Mouse (Mus musculus): ENCODE measurements at regions not wholly inside any gene's neighbourhood (a gene's known extent, or its start where the extent isn't known, plus 50 kb on each side); places are given as distances from the start of the nearest gene placed in this dataset.

DNA sequence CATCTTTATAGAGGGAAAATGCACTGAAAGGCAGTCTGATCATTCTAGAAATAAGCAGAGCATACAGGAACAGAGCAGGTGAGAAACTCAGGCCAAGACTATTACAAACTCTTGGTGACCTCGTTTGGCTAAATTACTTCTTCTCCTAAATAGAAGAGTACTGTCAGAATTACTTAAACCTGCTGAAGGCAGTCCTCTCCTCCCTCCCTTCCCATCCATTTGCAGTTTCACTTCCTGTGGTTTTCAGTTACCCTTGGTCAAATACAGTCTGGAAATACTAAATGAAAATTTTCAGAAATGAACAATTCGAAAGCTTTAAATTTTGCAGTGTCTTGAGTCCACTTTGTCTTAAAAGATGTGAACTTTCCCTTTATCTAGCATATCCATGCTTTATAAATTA lies 135.8 kb downstream of the Rnd3 start:
- no peak for DNase-seq (ENCODE audit: low read depth)

DNA sequence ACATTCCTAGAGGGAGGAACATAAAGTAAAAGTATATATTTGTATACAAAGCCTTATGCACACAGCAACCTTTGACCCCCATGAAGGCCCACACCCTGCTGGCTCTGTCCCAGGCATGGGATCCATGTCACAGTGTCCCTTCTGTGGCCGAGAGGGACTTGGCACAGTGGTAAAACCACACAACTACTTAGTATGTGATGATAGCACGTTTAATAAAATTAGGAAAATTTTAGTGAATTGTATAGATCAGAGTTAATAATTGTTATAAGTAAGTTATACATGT lies 140.7 kb downstream of the Rnd3 start:
- no peak for DNase-seq (ENCODE audit: low read depth)

DNA sequence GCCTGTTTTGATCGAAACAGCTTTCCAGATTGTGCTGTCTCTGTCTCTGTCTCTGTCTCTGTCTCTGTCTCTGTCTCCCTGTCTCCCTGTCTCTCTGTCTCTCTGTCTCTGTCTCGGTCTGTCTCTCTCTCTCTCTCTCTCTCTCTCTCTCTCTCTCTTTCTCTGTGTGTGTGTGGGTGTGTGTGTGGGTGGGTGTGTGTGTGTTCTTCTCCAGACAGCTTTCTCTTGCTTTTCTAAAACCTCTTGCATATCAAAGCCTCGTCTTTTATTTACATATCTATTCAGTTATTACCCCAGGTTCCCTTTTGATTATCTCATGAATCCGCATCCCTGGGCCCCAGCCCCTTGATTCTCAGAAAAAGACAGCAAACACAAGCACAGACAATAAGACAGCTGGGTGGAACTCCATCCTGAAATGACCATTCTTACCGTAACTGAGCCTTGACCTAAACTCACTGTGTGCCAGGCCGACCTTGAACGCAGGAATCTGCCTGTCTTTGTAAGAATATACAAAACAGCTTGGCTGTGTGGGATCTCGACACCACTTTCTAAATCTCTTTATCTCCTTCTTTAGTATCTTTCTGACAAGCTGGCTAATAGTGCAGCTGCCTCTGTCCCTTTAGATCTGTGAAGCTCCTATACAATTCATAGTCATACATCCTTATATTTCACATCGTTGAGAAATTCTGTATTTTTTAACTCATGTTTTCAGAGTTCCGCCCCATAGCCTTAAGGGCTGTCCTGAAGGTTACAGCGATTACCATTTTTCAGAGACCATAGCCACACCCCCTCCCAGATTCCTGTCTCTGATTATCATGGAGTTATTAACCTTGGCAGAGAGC lies 141.3 kb downstream of the Rnd3 start:
- DNase-seq (ENCODE audit: low read depth) = no peak

DNA sequence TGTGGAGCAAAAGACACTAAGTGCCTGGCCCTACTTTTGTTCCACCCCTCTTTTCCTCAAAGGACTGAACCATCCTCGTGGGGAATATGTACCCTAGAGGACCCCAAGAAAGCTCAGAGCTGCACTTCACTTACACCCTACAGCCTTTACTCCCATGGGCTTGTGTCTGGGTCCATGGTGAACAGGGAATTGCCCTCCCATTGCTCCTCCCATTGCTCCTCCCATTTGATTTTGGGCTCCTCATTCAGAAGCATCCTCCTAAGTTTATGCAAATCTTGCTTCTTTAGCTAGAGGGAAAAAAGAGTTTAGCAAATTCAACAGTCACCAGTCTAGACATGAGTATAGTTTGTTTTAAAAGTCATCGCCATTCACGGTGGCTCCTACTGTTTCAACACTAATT lies 142.1 kb downstream of the Rnd3 start:
- no peak for DNase-seq (ENCODE audit: low read depth)

DNA sequence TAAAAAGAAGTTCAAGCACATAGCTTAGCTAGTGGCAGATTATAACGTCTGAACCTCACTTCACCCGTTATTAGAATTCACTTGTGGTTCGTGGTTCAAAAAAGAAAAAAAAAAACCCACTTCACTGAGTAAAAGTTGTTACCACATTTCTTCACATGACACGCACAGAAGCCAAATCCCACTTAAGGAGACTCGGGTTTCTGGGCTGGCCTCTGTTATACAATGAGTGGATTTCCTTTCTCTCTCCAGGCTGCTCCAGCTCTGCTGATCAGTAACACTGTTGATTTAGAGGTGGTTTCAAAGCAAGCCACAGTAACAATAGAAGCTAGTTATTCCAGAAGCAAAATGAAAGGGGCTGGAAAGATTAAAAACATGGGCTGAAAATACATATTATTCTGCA lies 147.4 kb downstream of the Rnd3 start:
- no peak for DNase-seq (ENCODE audit: low read depth)

GRCm38 (mm10) chr2:50983883-50984410 lies 165.0 kb downstream of the Rnd3 start:
- DNase-seq (ENCODE audit: low read depth) = no peak

DNA sequence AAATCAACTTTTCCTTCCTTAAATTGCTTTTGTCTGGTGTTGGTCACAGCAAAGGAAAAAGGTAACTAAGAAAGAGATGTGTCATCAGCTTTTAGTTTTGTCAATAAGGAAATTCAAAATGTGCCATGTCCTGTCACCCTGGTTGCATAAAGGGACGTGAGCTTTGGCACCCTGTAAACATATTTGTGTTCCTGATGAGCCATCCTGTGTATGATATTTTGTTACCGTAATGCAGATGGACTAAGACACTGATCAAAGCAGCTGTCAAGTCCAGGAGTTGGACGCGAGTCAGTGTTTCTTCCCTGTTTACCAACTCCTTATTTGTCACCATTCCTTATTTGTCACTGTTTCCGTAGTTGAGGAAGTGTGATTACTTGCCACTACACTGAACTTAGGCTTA lies 166.3 kb downstream of the Rnd3 start:
- no peak for DNase-seq (ENCODE audit: low read depth)

DNA sequence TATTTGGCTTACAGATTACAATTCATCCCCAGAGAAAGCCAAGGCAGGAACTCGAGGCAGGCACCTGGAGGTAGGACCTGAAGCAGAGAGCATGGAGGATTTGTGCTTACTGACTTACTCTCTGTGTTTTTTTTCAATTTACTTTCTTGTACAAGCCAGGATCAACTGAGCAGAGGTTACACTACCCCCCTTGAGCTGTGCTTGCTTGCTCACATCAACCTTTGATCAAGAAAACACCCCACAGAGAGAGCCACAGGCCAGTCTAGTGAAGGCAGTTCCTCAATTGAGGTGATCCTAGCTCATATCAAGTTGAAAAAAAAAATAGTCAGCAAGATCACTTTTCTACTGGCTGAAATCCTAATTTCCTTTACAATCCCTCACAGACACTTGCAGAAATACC lies 170.6 kb downstream of the Rnd3 start:
- no peak for DNase-seq (ENCODE audit: low read depth)

GRCm38 (mm10) chr2:50971131-50971825 lies 177.6 kb downstream of the Rnd3 start:
- DNase-seq (ENCODE audit: low read depth) = no peak

DNA sequence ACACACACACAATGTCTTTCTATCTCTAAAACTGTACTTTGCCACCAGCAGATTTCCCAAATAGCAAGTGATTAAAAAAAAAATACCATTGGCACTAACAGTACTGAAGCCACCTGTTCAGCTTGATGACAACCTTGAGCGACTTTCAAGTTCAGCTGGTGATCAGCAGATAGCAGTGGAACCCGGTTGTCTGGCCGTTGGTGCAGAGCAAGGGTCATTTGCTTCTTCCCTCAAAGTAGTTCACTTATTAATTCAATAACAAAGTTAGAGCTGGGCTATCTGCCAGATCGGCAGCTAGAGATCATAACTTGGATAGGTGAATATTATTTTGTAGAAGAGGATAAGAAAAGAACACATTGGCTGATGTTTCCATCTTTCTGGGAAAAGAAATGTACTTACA lies 180.5 kb downstream of the Rnd3 start:
- no peak for DNase-seq (ENCODE audit: low read depth)

GRCm38 (mm10) chr2:50967826-50968225 lies 181.1 kb downstream of the Rnd3 start:
- no peak for DNase-seq (ENCODE audit: low read depth)

- no peak for DNase-seq (ENCODE audit: low read depth)
Measured at GRCm38 (mm10) chr2:50967133-50967532, 181.8 kb downstream of the Rnd3 start.

- no peak for DNase-seq (ENCODE audit: low read depth)
Measured at GRCm38 (mm10) chr2:50965485-50966017, 183.4 kb downstream of the Rnd3 start.

- no peak for DNase-seq (ENCODE audit: low read depth)
Measured at GRCm38 (mm10) chr2:50964062-50964461, 184.8 kb downstream of the Rnd3 start.

- no peak for DNase-seq (ENCODE audit: low read depth)
Measured at GRCm38 (mm10) chr2:50961049-50961448, 187.9 kb downstream of the Rnd3 start.

DNA sequence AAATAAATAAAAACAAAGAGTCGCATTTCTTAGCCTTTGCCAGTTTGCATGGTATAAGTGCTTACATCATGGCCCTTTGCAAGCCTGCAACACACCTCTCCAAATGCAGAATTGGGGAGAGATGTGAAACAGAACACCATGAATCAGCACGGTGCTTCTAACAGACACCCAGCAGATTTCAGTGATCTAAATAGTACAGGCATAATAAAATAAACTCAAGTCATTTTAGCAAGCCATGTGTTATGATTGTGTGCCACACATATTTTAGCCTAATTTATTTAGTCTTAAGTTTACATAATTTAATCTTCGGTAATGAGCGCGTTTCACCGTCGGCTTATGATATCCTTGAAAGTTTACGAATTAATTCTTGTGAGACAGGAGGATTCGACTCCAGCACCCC lies 189.6 kb downstream of the Rnd3 start:
- no peak for DNase-seq (ENCODE audit: low read depth)

GRCm38 (mm10) chr2:50954361-50955066 lies 194.4 kb downstream of the Rnd3 start:
- DNase-seq (ENCODE audit: low read depth) = no peak

- no peak for DNase-seq (ENCODE audit: low read depth)
Measured at GRCm38 (mm10) chr2:50951027-50951426, 197.9 kb downstream of the Rnd3 start.

GRCm38 (mm10) chr2:50949717-50950116 lies 199.2 kb downstream of the Rnd3 start:
- DNase-seq (ENCODE audit: low read depth) = no peak

DNA sequence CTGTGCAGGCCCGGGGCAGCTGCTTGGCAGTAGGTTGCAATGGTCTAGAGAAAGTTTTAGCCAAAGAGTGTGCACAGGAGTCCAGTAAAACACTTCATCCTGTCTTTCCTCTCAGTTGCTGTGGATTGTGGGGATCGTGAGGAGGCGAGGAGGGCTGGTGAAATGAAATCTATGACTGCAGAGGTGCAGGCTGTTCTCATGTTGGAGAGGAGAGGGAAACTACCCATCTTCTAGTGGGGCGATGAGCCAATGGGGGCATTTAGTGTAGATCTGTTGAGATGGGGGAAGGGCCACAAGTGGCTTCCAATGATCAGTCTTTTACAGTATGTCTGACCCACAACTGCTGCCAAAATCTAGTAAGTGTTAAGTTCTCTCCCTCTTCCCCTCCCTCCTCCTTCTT lies 203.4 kb downstream of the Rnd3 start:
- DNase-seq (ENCODE audit: low read depth) = no peak

DNA sequence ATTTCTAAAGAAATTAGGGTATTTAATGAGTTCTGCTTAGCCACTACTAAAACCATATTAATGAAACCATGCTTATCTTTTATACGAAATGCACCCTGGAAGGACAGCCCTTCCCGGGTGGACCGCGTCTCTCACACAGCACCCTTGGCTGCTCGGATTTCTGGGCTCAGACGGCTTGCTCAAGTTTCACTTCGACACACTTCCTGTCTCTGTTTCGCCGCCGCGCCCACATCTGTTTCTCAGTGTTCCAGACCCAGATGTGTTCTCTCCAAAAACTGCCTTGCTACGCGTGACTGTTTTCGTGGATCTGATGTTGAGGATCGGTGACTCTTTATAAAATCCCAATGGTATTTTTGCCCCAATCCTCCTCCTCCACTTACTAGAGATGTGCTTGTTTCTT lies 205.7 kb downstream of the Rnd3 start:
- peak; percentile 2 for DNase-seq (ENCODE audit: low read depth)

- no peak for DNase-seq (ENCODE audit: low read depth)
Measured at GRCm38 (mm10) chr2:50942741-50943140, 206.2 kb downstream of the Rnd3 start.

- no peak for DNase-seq (ENCODE audit: low read depth)
Measured at GRCm38 (mm10) chr2:50932936-50933335, 216.0 kb downstream of the Rnd3 start.

Data from naive thymus-derived CD4-positive, alpha-beta T cell, adult 2 months (primary cell).